Mouse (Mus musculus) urinary bladder, postnatal 4 days (tissue): ENCODE results near the gene Adk.
"Not testable (repeated sequence)": the region's sequence is repeated elsewhere in the genome, so short reads cannot be mapped to it uniquely, and the experiment has no call there.

Experiments used
- DNase-seq, 2 experiments: peaks; one replicate each; pipeline ENCODE4 v3.0.0; 2021 to 2022; ENCODE audit warnings: low spot score in 2 of 2

The Adk gene

GRCm38 (mm10) chr14:21433415-21433814 lies 381.0 kb downstream of the Adk start:
- DNase-seq, result no peak

- no peak for DNase-seq
Observed at GRCm38 (mm10) chr14:21433995-21434394, 381.6 kb downstream of the Adk start.

- DNase-seq, result no peak
Observed at GRCm38 (mm10) chr14:21434686-21435085, 382.3 kb downstream of the Adk start.

GRCm38 (mm10) chr14:21439785-21440184 lies 387.4 kb downstream of the Adk start:
- no peak for DNase-seq

- DNase-seq, result no peak
Observed at GRCm38 (mm10) chr14:21440526-21440925, 388.2 kb downstream of the Adk start.

- no peak for DNase-seq
Observed at GRCm38 (mm10) chr14:21441772-21442533, 389.6 kb downstream of the Adk start.

GRCm38 (mm10) chr14:21452581-21452980 lies 400.2 kb downstream of the Adk start:
- no peak for DNase-seq

GRCm38 (mm10) chr14:21453896-21454295 lies 401.5 kb downstream of the Adk start:
- DNase-seq, result no peak

GRCm38 (mm10) chr14:21455654-21456350 lies 403.4 kb downstream of the Adk start:
- DNase-seq, result no peak

GRCm38 (mm10) chr14:21456526-21456925 lies 404.2 kb downstream of the Adk start:
- DNase-seq, result no peak

GRCm38 (mm10) chr14:21457876-21458275 lies 405.5 kb downstream of the Adk start:
- DNase-seq, result no peak

- no peak for DNase-seq
Observed at GRCm38 (mm10) chr14:21458696-21459095, 406.3 kb downstream of the Adk start.

GRCm38 (mm10) chr14:21459163-21459562 lies 406.8 kb downstream of the Adk start:
- DNase-seq, result no peak

GRCm38 (mm10) chr14:21462398-21462797 lies 410.0 kb downstream of the Adk start:
- no peak for DNase-seq

GRCm38 (mm10) chr14:21463117-21463712 lies 410.8 kb downstream of the Adk start:
- no peak for DNase-seq

- no peak for DNase-seq
Observed at GRCm38 (mm10) chr14:21470386-21470785, 418.0 kb downstream of the Adk start.

GRCm38 (mm10) chr14:21471975-21472374 lies 419.6 kb downstream of the Adk start:
- DNase-seq, result no peak

GRCm38 (mm10) chr14:21474593-21475132 lies 422.3 kb downstream of the Adk start:
- DNase-seq, result not testable (repeated sequence)

- DNase-seq, result no peak
Observed at GRCm38 (mm10) chr14:21477181-21477580, 424.8 kb downstream of the Adk start.

- DNase-seq, result no peak
Observed at GRCm38 (mm10) chr14:21479566-21479965, 427.2 kb downstream of the Adk start.

- DNase-seq, result no peak
Observed at GRCm38 (mm10) chr14:21480191-21480590, 427.8 kb downstream of the Adk start.

- DNase-seq, result no peak
Observed at GRCm38 (mm10) chr14:21481231-21481630, 428.9 kb downstream of the Adk start, which contains the start of gene Kat6b. Gene Kat6b (plus strand): TSS chr14:21481434.
